In genomic region chr6:48177936-48178335, GRCm38 (mm10) we compare ENCODE assay signal across 9 mouse cellular contexts.
A peak's percentile ranks its signal among the peaks of the same experiment; 100 is the strongest.
DNase-seq lines count a peak whose midpoint lies in the region; ATAC-seq and TF ChIP-seq lines count a peak whose summit lies in the region.
"Had no signal": no experiment of that assay in that cellular context is flagged by ENCODE, and none has a peak within 500 bp of the region (broad histone marks: within the 10 kb centered on the region; RNA-seq: fewer than 3 reads in every experiment).

No protein-coding gene starts in this region.

- dilution Hi-C loops in CH12.LX (cut with MboI; ENCODE audit: extremely low pct_ligation_motif_present, extremely low pct_unique_long_range_greater_than_20kb, low sequenced_read_pairs): no loop called here

- H3K4me2 ChIP-seq in CH12.LX (ENCODE audit: insufficient read depth, low read depth, poor library complexity, severe bottlenecking): no peak overlapping the region
- H3K4me2 ChIP-seq: limb, embryonic 15.5 days had no signal

- 0 out of 2 replicates have a peak, but pooled peaks have one; percentile 37 for ATAC-seq in megakaryocyte progenitor cell, adult 5-6 weeks (replicated peaks; ENCODE audit: poor library complexity)

- H3K36me3 ChIP-seq in CH12.LX (replicated peaks in 1 of 2; ENCODE audit: control insufficient read depth in 1 of 2, insufficient read depth in 1 of 2, low read length in 1 of 2): no peaks in the 10 kb centered on the region
- H3K36me3 ChIP-seq: limb, embryonic 15.5 days had no signal

- no peak overlapping the region for H3K27ac ChIP-seq in CH12.LX (ENCODE audit: insufficient read depth, low read depth)
- no peak overlapping the region for H3K27ac ChIP-seq in layer of hippocampus, adult 2 months
- H3K27ac ChIP-seq: limb, embryonic 15.5 days had no signal

- H3K9ac ChIP-seq in CH12.LX (ENCODE audit: insufficient read depth, low read depth): no peak overlapping the region
- H3K9ac ChIP-seq: limb, embryonic 15.5 days had no signal

- DNase-seq in heart, adult 18-20 months: peak; percentile 41 to 74
- DNase-seq in heart, postnatal 25 days (ENCODE audit: low spot score): no peak
- peak; percentile 70 for DNase-seq in CH12.LX (ENCODE audit: extremely low read depth)
- peak; percentile 59 for DNase-seq in cerebellum, adult 11-12 months
- DNase-seq in frontal cortex, adult 2 months (ENCODE audit: extremely low spot score in 1 of 2, low spot score in 1 of 2): peak; percentile 51 to 94
- DNase-seq in layer of hippocampus, adult 2 months (ENCODE audit: low spot score in 2 of 2): peak; percentile 60 to 73
- peak; percentile 67 for DNase-seq in thymus, postnatal 0 days (ENCODE audit: low spot score)

- no peaks in the 10 kb centered on the region for H3K79me2 ChIP-seq in CH12.LX (replicated peaks; ENCODE audit: control insufficient read depth, extremely low read depth, insufficient read depth, poor library complexity, severe bottlenecking)

- TF ChIP-seq EP300 in CH12.LX (IDR thresholded peaks at IDR 0.05; ENCODE audit: low read length): no peak

- TF ChIP-seq CTCF in CH12.LX (conservative IDR thresholded peaks at IDR 0.05 in 1 of 2, IDR thresholded peaks at IDR 0.05 in 1 of 2; ENCODE audit: low read depth in 2 of 2, low read length in 2 of 2): peak in 1 of 2 experiments; percentile 78; a peak in 2 of 4 replicates
- peak; percentile 73 for TF ChIP-seq CTCF in layer of hippocampus, adult 2 months (conservative IDR thresholded peaks at IDR 0.05)

- no peaks in the 10 kb centered on the region for H3K9me3 ChIP-seq in CH12.LX (replicated peaks; ENCODE audit: low read length)
- H3K9me3 ChIP-seq: limb, embryonic 15.5 days had no signal

- intact Hi-C loops in heart, postnatal 25 days (cut with DNase I): loop anchor here (5.0 kb wide), 2 partner anchors 219 to 594 kb away; partner anchors contain the start of genes Gimap3 and Krba1

- no peak overlapping the region for H3K4me3 ChIP-seq in CH12.LX (replicated peaks in 1 of 3; ENCODE audit: low read depth in 2 of 3, low read length in 2 of 3, poor library complexity in 1 of 3)
- no peak overlapping the region for H3K4me3 ChIP-seq in layer of hippocampus, adult 2 months
- H3K4me3 ChIP-seq: limb, embryonic 15.5 days had no signal

- TF ChIP-seq POLR2A in CH12.LX (IDR thresholded peaks at IDR 0.05; ENCODE audit: low read depth, low read length): no peak

- TF ChIP-seq RAD21 in CH12.LX (IDR thresholded peaks at IDR 0.05; ENCODE audit: low read depth, low read length): peak; percentile 77

- peaks cover 2% of the 10 kb centered on the region for H3K27me3 ChIP-seq in CH12.LX (replicated peaks)
- H3K27me3 ChIP-seq: limb, embryonic 15.5 days had no signal

- H3K4me1 ChIP-seq in CH12.LX (ENCODE audit: control insufficient read depth in 1 of 2, insufficient read depth in 2 of 2): no peaks in the 10 kb centered on the region
- H3K4me1 ChIP-seq: limb, embryonic 15.5 days had no signal

- in situ Hi-C loops in CH12.LX (cut with MboI; ENCODE audit: low pct_ligation_motif_present, low pct_unique_long_range_greater_than_20kb, low sequenced_read_pairs): loop anchor here (5.0 to 25.0 kb wide), 3 partner anchors 227 to 469 kb away; partner anchors contain the start of genes Atp6v0e2 and Gimap8

TF ChIP-seq in CH12.LX, 34 proteins besides CTCF, POLR2A, EP300 and RAD21:
- TF ChIP-seq USF2 (conservative IDR thresholded peaks at IDR 0.05; ENCODE audit: low read depth, low read length) (no peak), ZNF384 (IDR thresholded peaks at IDR 0.05; ENCODE audit: low read depth, low read length) (peak; percentile 99), SMC3 (IDR thresholded peaks at IDR 0.05; ENCODE audit: low read depth, low read length) (peak; percentile 65)
TF ChIP-seq in CH12.LX: peak in this region for 2.
